Mouse (Mus musculus) forebrain, embryonic 11.5 days (tissue): ENCODE data around the gene P2ry14. TPM values are rescaled to one million over a fixed set of nuclear protein-coding genes. Genes with fewer than 3 reads are reported as not detected.

Experiments used
- ATAC-seq: fragments of 200-750 bp; cut with Nextera tagmentation; replicated peaks from 2 replicates; pipeline ENCODE4 v1.8.0; 2017; ENCODE audit warnings: moderate TSS enrichment; ENCODE audit not compliant: low FRiP score
- DNase-seq: peaks from one replicate; pipeline ENCODE4 v3.0.0-alpha.2; 2017; ENCODE audit warnings: low spot score
- H3K27ac ChIP-seq: fragments of 300-500 bp; sonication (generic); 2 replicates; pipeline ENCODE4 v1.5.1; 2014; ENCODE audit warnings: low read depth, low read length
- H3K27me3 ChIP-seq: fragments of 300-500 bp; sonication (generic); 2 replicates; pipeline ENCODE4 v1.6.1; 2014; ENCODE audit warnings: mild to moderate bottlenecking, low read length, mixed read lengths; ENCODE audit not compliant: control insufficient read depth, insufficient read depth
- H3K36me3 ChIP-seq: fragments of 300-500 bp; sonication (generic); 2 replicates; pipeline ENCODE4 v1.6.1; 2014; ENCODE audit warnings: mild to moderate bottlenecking, low read length, moderate library complexity, mixed read lengths; ENCODE audit not compliant: control insufficient read depth, insufficient read depth
- H3K4me1 ChIP-seq: fragments of 300-500 bp; sonication (generic); replicated peaks from 2 replicates; pipeline ENCODE4 v1.6.1; 2014; ENCODE audit warnings: low read length, mixed read lengths; ENCODE audit not compliant: control insufficient read depth, insufficient read depth
- H3K4me2 ChIP-seq: fragments of 300-500 bp; sonication (generic); 2 replicates; pipeline ENCODE4 v1.6.1; 2014; ENCODE audit warnings: low read depth, mild to moderate bottlenecking, low read length, moderate library complexity, mixed read lengths; ENCODE audit not compliant: severe bottlenecking
- H3K4me3 ChIP-seq: fragments of 300-500 bp; sonication (generic); 2 replicates; pipeline ENCODE4 v1.5.1; 2014; ENCODE audit warnings: low read depth, low read length
- H3K9ac ChIP-seq: fragments of 300-500 bp; sonication (generic); 2 replicates; pipeline ENCODE4 v1.6.1; 2014; ENCODE audit warnings: low read length
- H3K9me3 ChIP-seq: fragments of 300-500 bp; sonication (generic); 2 replicates; pipeline ENCODE4 v1.6.1; 2016; ENCODE audit warnings: low read length, mixed read lengths; ENCODE audit not compliant: control insufficient read depth
- WGBS: fragments of 180-500 bp; shearing (Covaris S2); extraction: QIAGEN DNeasy Blood & Tissue Kit; methylation state at CpG from one replicate; pipeline ENCODE4 v1.1.7; 2014; 5-methylcytosine and 5-hydroxymethylcytosine counted together
- polyA plus RNA-seq: library from polyadenylated mRNA; unstranded; fragments of >200 nt; fragmentation: Nextera tagmentation; extraction: Ambion mirVana; gene quantifications from 2 replicates; pipeline ENCODE4 v1.2.1, GENCODE M21; 2014

P2ry14 gene
- polyA plus RNA-seq, 1 experiment from 2014 or later, result 4.1 TPM

DNA sequence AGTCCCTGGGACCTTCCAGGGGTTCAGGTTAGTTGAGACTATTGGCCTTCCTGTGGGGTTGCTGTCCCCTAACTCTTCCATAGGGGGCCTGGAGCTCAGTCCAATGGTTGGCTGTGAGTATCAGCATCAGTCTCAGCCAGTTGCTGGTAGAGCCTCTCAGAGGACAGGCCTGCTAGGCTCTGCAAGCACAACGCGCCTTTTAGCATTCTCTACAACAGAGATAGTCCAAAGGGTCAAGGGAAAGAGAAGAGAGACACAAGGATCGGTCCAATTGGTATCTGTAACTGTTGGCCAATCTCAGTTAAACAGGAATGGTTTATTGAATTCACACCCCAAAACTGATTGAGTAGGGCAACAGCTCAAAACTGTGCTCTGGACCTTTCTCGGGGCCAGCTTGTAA is 46.0 kb downstream of the P2ry14 start:
- no peak for ATAC-seq
- no peaks in the 10 kb centered on the region for H3K4me1 ChIP-seq
- no peaks in the 10 kb centered on the region for H3K27me3 ChIP-seq
- H3K4me2 ChIP-seq, result no peak overlapping the region
- no peaks in the 10 kb centered on the region for H3K9me3 ChIP-seq
- no peak overlapping the region for H3K27ac ChIP-seq
- H3K4me3 ChIP-seq, result no peak overlapping the region
- DNase-seq, result no peak
- 93% methylated on average over 4 of the region's 4 CpGs for WGBS
- no peaks in the 10 kb centered on the region for H3K36me3 ChIP-seq
- H3K9ac ChIP-seq, result no peak overlapping the region

DNA sequence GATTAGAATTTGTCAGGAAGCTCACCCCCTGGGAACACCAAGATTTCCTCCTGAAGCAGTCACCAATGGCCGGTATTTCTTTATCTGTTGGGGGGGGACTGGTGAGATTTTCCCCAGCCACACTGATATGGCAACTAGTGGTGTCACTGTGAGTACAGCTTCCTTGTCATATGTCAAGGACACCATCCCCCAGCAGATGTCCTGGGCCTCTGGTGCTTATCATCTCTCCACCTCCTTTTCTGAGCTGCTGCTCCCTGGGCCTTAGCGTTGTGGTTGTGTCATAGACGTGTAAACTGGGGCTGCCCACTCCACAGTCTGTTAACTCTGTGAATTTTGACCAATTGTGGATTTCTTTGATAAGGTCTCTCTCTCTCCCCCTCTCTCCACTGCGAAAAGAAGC is 49.0 kb downstream of the P2ry14 start:
- Histone ChIP-seq H3K27ac (no peak overlapping the region), H3K4me3 (no peak overlapping the region), H3K27me3 (no peaks in the 10 kb centered on the region), H3K9ac (no peak overlapping the region), H3K36me3 (no peaks in the 10 kb centered on the region), H3K4me2 (no peak overlapping the region), H3K4me1 (no peaks in the 10 kb centered on the region), H3K9me3 (no peaks in the 10 kb centered on the region)
- WGBS, result 86% methylated on average over 4 of the region's 4 CpGs
- ATAC-seq (no peak), DNase-seq (no peak)

DNA sequence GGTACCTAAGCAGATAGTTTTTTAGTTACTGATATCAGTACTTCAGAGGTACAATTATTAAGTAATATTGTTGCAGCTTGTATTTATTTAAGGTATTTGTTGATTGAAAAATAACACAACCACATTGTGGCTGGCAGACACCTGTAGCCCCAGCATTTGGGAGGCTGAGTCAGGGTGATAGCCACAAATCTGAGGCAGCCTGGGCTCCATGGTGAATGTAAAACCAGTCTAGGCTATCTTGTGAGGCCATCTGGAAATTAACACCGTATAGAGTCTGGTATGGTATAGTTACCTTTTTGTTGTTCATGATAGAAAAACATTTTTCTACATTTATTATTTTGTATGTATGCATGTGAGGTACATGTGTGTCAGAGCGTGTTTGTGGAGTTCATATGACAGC is 51.3 kb downstream of the P2ry14 start:
- Histone ChIP-seq H3K9me3 (no peaks in the 10 kb centered on the region), H3K36me3 (no peaks in the 10 kb centered on the region), H3K27me3 (no peaks in the 10 kb centered on the region), H3K27ac (no peak overlapping the region), H3K4me3 (no peak overlapping the region), H3K4me1 (no peaks in the 10 kb centered on the region), H3K9ac (no peak overlapping the region), H3K4me2 (no peak overlapping the region)
- DNase-seq, result no peak
- 97% methylated on average over 2 of the region's 2 CpGs for WGBS
- no peak for ATAC-seq

DNA sequence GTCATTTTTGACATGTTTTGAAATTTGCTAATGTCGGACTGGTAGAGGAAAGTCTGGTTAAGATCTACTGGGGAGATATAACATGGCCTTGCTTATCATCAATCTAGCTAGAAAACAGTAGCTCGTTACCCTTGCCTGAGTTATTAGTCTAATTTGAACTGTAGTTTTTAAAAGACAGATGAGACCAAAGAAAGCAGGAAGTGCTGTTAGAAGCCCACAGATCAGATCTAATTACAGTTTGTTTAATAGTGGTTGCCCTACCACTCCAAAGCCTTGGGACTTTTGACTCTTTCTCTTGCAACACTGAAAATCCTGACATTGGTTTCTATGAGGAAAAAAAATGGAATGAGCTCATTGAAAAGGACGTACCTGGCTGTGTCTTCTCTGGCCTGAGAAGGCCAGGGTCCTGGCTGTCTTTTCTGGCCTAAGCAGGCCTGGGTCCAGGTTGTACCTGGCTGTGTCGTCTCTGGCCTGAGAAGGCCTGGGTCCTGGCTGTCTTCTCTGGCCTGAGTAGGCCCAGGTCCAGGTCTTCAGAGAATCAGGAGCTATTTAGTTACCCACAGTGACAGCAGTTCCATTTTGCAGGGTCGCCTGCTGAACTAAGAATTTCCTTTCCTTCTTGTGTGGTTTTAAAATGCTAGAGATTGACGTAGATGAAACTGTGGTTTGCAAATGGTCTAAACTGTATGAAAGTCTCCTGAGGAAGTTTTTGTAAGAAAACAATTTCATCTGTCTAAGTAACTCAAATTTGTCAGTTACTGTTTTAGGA is 52.0 kb downstream of the P2ry14 start, which contains the start of gene Gpr171:
Gene Gpr171, minus strand, starts transcription at position 604 of the 769 bp plus-strand sequence.
- Histone ChIP-seq H3K9me3 (no peaks in the 10 kb centered on the region), H3K4me2 (no peak within 1 kb of the TSS), H3K27ac (no peak within 1 kb of the TSS), H3K4me3 (no peak within 1 kb of the TSS), H3K9ac (no peak within 1 kb of the TSS), H3K36me3 (no peaks in the 10 kb centered on the region), H3K27me3 (no peaks in the 10 kb centered on the region), H3K4me1 (no peaks in the 10 kb centered on the region)
- no peak for ATAC-seq
- WGBS, result 85% methylated on average over 6 of the region's 6 CpGs
- no peak for DNase-seq

DNA sequence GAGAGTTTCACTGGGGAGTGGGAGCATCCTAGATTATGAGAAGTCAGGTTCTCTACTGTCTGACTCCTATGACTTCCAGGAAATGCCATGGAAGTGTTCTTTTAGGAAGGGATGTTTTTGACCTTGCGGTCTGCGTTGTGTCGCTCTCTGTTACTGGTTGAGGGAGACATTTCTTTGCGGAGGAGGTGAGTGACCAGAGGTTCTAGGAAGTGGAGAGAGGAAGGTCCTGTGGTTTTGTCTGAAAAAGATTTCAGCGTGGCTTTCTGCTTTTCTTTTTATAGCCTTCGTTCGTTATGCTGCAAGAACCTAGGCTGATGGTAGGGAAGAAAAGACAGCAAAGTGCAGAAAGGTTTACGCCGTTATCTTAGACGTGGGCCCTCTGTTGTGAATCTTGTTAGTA is 54.9 kb downstream of the P2ry14 start:
- no peak for ATAC-seq
- 88% methylated on average over 10 of the region's 10 CpGs for WGBS
- no peaks in the 10 kb centered on the region for H3K9me3 ChIP-seq

GRCm38 (mm10) chr3:59097421-59097820 is 56.0 kb downstream of the P2ry14 start:
- Histone ChIP-seq H3K27ac (no peak overlapping the region), H3K36me3 (no peaks in the 10 kb centered on the region), H3K4me1 (no peaks in the 10 kb centered on the region), H3K4me3 (no peak overlapping the region), H3K4me2 (no peak overlapping the region), H3K27me3 (no peaks in the 10 kb centered on the region), H3K9me3 (no peaks in the 10 kb centered on the region), H3K9ac (no peak overlapping the region)
- ATAC-seq (no peak), DNase-seq (no peak)
- WGBS, result 81% methylated on average over 6 of the region's 6 CpGs

More for the DNA sequence above, 54.9 kb downstream of the P2ry14 start:
- no peaks in the 10 kb centered on the region for H3K4me1 ChIP-seq
- H3K9ac ChIP-seq, result no peak overlapping the region
- no peaks in the 10 kb centered on the region for H3K36me3 ChIP-seq
- H3K4me2 ChIP-seq, result no peak overlapping the region
- no peak for DNase-seq
- no peaks in the 10 kb centered on the region for H3K27me3 ChIP-seq
- no peak overlapping the region for H3K4me3 ChIP-seq
- H3K27ac ChIP-seq, result no peak overlapping the region

GRCm38 (mm10) chr3:59092702-59093101 is 60.7 kb downstream of the P2ry14 start:
- WGBS, result 91% methylated on average over 11 of the region's 11 CpGs

DNA sequence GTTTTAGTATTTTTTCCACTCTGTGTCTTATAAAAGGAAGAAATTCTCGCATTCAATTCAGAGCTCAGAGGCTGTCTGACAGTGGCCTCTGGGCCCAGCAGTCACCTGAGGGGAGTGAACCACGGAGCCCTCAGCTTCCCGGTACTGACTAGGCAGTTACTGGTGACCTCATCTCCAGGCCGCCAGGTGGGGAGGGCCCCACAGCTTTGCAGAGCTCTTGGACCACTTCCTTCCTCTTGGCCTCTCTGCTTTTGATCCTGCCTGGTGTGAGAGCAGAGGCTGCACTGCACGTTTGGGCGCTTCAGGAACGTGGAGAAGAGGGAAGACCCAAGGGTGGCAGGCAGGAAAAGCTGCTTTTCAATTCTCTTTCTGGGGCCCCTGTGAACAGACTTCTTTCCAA is 72.5 kb downstream of the P2ry14 start:
- DNase-seq (no peak), ATAC-seq (no peak; the same call in 1 of the 2 replicates)
- Histone ChIP-seq H3K4me2 (no peak overlapping the region), H3K36me3 (no peaks in the 10 kb centered on the region), H3K4me3 (no peak overlapping the region), H3K9ac (no peak overlapping the region), H3K9me3 (no peaks in the 10 kb centered on the region), H3K27ac (no peak overlapping the region), H3K27me3 (no peaks in the 10 kb centered on the region), H3K4me1 (0 out of 2 replicates have a peak, but pooled peaks cover 3% of the 10 kb centered on the region)
- 16% methylated on average over 7 of the region's 7 CpGs for WGBS

More at GRCm38 (mm10) chr3:59092702-59093101, 60.7 kb downstream of the P2ry14 start:
- no peak overlapping the region for H3K27ac ChIP-seq
- no peak for ATAC-seq
- no peaks in the 10 kb centered on the region for H3K4me1 ChIP-seq
- no peak overlapping the region for H3K9ac ChIP-seq
- no peaks in the 10 kb centered on the region for H3K36me3 ChIP-seq
- no peak overlapping the region for H3K4me2 ChIP-seq
- H3K27me3 ChIP-seq, result no peaks in the 10 kb centered on the region
- no peaks in the 10 kb centered on the region for H3K9me3 ChIP-seq
- H3K4me3 ChIP-seq, result no peak overlapping the region
- no peak for DNase-seq
